Mouse (Mus musculus) embryonic facial prominence, embryonic 10.5 days (tissue): ENCODE measurements around the gene Hoxc11. TPM values are rescaled to one million over a fixed set of nuclear protein-coding genes. Genes with fewer than 3 reads are reported as not detected.

Experiments used
- DNase-seq: peaks from one replicate; pipeline ENCODE4 v3.0.0-alpha.2; 2017; ENCODE audit warnings: low spot score
- H3K27ac ChIP-seq: fragments of 300-500 bp; sonication (generic); replicated peaks from 2 replicates; pipeline ENCODE4 v1.5.1; 2016; ENCODE audit warnings: mild to moderate bottlenecking
- H3K27me3 ChIP-seq: fragments of 300-500 bp; sonication (generic); replicated peaks from 2 replicates; pipeline ENCODE4 v1.6.1; 2016; ENCODE audit warnings: low read depth, mild to moderate bottlenecking; ENCODE audit not compliant: poor library complexity, severe bottlenecking
- H3K36me3 ChIP-seq: fragments of 300-500 bp; sonication (generic); replicated peaks from 2 replicates; pipeline ENCODE4 v1.6.1; 2016; ENCODE audit warnings: mild to moderate bottlenecking, moderate library complexity
- H3K4me1 ChIP-seq: fragments of 300-500 bp; sonication (generic); 2 replicates; pipeline ENCODE4 v1.6.1; 2016
- H3K4me3 ChIP-seq: fragments of 300-500 bp; sonication (generic); 2 replicates; pipeline ENCODE4 v1.5.1; 2016; ENCODE audit warnings: mild to moderate bottlenecking, moderate library complexity
- H3K9me3 ChIP-seq: fragments of 300-500 bp; sonication (generic); 2 replicates; pipeline ENCODE4 v1.6.1; 2016; ENCODE audit warnings: mild to moderate bottlenecking
- WGBS: fragments of 180-500 bp; shearing (Covaris S2); methylation state at CpG from one replicate; pipeline ENCODE4 v1.1.7; 2016; 5-methylcytosine and 5-hydroxymethylcytosine counted together
- microRNA-seq: library from miRNA; unstranded; fragments of <30 nt; microRNA quantifications from one replicate; pipeline ENCODE4, GENCODE M21; 2017
- polyA plus RNA-seq: library from polyadenylated mRNA; unstranded; fragments of >200 nt; fragmentation: Nextera tagmentation; extraction: Ambion mirVana; gene quantifications from 2 replicates; pipeline ENCODE4 v1.2.1, GENCODE M21; 2016

The Hoxc11 gene
- polyA plus RNA-seq, 1 experiment from 2014 or later = not detected

DNA sequence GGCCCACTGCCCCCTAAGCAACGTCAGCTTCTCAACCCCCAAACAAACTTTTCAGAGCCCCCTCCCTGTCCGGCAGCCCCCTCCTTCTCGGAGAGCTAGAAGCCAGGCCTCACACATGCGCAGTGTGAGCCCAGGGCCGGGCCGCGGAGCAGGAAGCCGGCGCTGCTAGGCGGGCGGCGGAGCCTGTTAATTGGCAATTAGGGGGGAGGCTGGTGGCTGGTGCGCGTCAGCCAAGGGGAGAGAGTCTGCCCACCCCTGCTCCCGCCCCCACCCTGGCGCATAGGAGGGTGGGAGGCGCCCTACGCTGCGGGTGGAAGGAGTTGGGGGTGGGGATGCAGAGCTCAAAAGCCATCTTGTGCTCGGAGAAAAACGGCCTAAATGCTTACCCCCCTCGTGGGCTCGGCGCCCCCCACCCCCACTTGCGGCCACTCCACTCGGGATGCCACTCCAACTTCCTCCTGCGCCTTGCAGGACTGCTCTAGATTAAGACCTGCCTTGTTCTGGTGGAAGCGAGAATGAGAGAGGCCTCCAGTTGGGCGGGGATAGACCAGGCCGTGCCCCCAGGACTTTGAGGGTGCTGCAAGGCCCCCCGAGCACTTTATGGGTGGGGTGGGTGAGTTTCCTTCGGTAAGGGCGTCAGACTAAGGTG, 45.1 kb downstream of the Hoxc11 start:
- WGBS = under 1% methylated on average over 33 of the region's 33 CpGs
- Histone ChIP-seq H3K27me3 (peaks cover 100% of the 10 kb centered on the region), H3K9me3 (no peaks in the 10 kb centered on the region), H3K36me3 (no peaks in the 10 kb centered on the region), H3K4me1 (peaks cover 19% of the 10 kb centered on the region), H3K27ac (no peak overlapping the region), H3K4me3 (peak overlapping the region; percentile 54)
- DNase-seq = peak; percentile 72

DNA sequence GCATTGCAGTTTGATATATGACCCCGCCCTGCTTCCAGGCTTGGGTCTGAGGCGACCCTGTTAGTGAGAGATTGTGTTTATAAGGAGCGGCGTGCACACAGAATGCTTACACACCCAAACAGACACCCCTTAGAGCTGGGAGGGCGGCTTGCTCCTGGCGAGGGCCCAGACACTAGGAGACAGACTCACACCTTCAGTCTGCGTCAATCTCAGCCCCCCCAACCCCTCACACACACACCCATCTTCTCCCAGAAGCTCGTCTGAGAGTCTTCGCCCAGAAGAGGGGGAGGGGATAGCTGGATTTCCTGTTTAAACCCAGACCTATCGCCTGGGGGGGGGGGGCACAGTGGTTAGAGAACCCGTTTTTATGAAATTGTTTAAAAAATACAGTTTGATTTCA, 45.7 kb downstream of the Hoxc11 start:
- H3K36me3 ChIP-seq = no peaks in the 10 kb centered on the region
- peak; percentile 32 for DNase-seq
- H3K4me1 ChIP-seq = peaks cover 19% of the 10 kb centered on the region
- 1% methylated on average over 11 of the region's 11 CpGs for WGBS
- peaks cover 100% of the 10 kb centered on the region for H3K27me3 ChIP-seq
- H3K9me3 ChIP-seq = no peaks in the 10 kb centered on the region
- no peak overlapping the region for H3K27ac ChIP-seq
- no peak overlapping the region for H3K4me3 ChIP-seq

DNA sequence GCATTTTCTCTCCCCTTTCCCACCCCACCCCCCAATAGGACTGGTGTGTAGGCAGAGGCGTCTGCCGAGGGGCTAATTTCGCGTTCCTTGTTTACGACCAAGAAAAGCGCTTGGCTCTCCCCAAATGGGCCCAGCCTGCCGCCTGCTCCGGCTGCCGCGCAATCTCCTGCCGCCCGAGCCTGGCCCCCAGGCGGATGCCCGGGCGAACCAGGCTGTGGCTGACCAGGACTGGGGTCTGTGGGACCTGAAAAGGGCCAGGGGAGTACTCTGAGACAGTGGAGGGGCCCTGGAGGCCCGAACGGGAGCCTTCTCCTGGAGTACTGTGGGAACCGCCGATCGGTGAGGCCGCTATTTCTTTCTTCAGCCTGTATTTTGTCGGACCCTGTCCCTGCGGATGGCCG, 46.3 kb downstream of the Hoxc11 start:
- H3K4me1 ChIP-seq = peaks cover 19% of the 10 kb centered on the region
- peak; percentile 53 for DNase-seq
- peaks cover 100% of the 10 kb centered on the region for H3K27me3 ChIP-seq
- H3K9me3 ChIP-seq = no peaks in the 10 kb centered on the region
- H3K4me3 ChIP-seq = no peak overlapping the region
- H3K27ac ChIP-seq = no peak overlapping the region
- under 1% methylated on average over 24 of the region's 24 CpGs for WGBS
- no peaks in the 10 kb centered on the region for H3K36me3 ChIP-seq

GRCm38 (mm10) chr15:103001370-103001769, 47.1 kb downstream of the Hoxc11 start:
- H3K4me1 ChIP-seq = peaks cover 19% of the 10 kb centered on the region
- peaks cover 100% of the 10 kb centered on the region for H3K27me3 ChIP-seq
- H3K9me3 ChIP-seq = no peaks in the 10 kb centered on the region
- DNase-seq = no peak
- no peak overlapping the region for H3K27ac ChIP-seq
- H3K4me3 ChIP-seq = no peak overlapping the region
- WGBS = 9% methylated on average over 2 of the region's 2 CpGs
- H3K36me3 ChIP-seq = no peaks in the 10 kb centered on the region

DNA sequence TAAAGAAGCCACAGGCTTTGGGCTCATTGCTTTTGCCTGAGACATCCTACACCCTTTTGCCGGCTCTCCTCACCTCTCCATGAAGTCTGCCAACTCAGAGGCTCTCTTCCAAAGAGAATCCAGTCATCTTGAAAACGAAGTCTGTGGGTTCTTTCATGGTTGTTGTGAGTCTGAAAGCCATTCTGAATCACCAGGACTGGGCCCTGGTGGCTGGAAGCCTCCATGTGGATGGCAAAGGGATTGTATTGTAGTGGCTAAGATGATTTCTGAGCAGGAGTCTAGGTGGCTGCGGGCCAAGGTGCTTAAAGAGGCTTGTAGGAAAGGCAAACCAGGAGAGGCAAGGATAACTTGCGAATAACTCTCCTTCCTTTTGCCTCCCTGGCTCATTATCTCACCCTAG, 47.9 kb downstream of the Hoxc11 start:
- Histone ChIP-seq H3K4me1 (peaks cover 19% of the 10 kb centered on the region), H3K27ac (no peak overlapping the region)
- WGBS = 3% methylated on average over 4 of the region's 4 CpGs

DNA sequence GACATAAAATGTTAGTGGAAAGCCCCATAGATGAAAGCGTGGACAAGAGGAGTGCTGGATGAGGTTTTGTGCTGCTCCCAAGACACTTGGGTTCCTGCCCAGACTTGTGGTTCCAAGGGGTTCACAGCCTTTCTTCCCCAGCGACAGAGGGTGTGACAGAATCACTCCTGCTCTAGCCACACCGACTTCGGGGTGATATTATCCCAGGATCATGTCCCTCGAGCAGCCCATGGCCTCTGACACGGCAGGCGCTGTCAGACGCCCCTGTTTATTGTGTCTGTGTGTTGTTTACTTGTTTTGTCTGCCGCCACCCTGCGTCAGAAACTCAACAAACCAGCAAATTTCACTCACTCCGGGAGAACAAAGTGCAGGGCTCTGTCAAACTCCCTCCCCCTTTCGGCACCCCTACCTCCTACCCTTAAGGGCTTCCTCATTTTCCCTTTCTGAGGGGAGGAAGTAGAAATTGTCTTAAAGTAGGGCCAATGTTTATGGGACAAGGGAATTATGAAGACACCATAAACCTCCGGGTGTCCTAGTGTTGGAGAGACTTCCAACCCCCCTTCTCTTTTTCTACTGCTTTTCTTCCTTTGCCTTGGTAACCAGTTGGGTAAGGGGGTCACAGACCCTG, 48.7 kb downstream of the Hoxc11 start:
- Histone ChIP-seq H3K9me3 (no peaks in the 10 kb centered on the region), H3K4me3 (no peak overlapping the region), H3K36me3 (no peaks in the 10 kb centered on the region), H3K4me1 (peaks cover 19% of the 10 kb centered on the region), H3K27ac (no peak overlapping the region), H3K27me3 (peaks cover 100% of the 10 kb centered on the region)
- WGBS = 2% methylated on average over 13 of the region's 13 CpGs
- DNase-seq = no peak

More for the DNA sequence above, 47.9 kb downstream of the Hoxc11 start:
- Histone ChIP-seq H3K4me3 (no peak overlapping the region), H3K27me3 (peaks cover 100% of the 10 kb centered on the region), H3K36me3 (no peaks in the 10 kb centered on the region), H3K9me3 (no peaks in the 10 kb centered on the region)
- DNase-seq = no peak

GRCm38 (mm10) chr15:103005308-103005707, 51.1 kb downstream of the Hoxc11 start:
- no peaks in the 10 kb centered on the region for H3K9me3 ChIP-seq
- H3K36me3 ChIP-seq = no peaks in the 10 kb centered on the region
- H3K27ac ChIP-seq = no peak overlapping the region
- H3K4me1 ChIP-seq = peaks cover 3% of the 10 kb centered on the region
- H3K4me3 ChIP-seq = no peak overlapping the region
- peak; percentile 67 for DNase-seq
- WGBS = under 1% methylated on average over 17 of the region's 17 CpGs
- H3K27me3 ChIP-seq = peaks cover 100% of the 10 kb centered on the region

DNA sequence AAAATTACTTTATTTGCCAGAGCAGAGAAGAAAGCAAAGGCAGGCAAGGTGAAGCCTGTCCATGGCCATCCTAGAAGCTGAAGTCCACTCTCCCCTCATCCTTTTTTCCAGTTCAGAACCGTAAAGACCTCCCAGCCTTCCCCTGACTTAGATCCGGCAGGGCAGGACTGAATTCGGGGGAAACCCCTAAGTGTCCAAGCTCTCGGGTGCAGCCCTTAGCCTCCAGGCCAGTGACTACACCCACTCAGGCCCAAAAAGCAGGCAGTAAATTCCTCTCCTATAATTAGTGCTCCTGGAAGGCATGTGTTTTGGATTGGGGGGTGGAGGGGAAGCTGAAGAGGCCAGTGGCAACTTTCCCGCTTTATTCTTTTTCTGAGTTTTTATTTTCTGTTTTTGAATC, 51.6 kb downstream of the Hoxc11 start:
- H3K36me3 ChIP-seq = no peaks in the 10 kb centered on the region
- 3% methylated on average over 5 of the region's 5 CpGs for WGBS
- no peak overlapping the region for H3K27ac ChIP-seq
- DNase-seq = peak; percentile 45
- H3K4me3 ChIP-seq = no peak overlapping the region
- H3K27me3 ChIP-seq = peaks cover 100% of the 10 kb centered on the region
- H3K9me3 ChIP-seq = no peaks in the 10 kb centered on the region
- no peaks in the 10 kb centered on the region for H3K4me1 ChIP-seq

DNA sequence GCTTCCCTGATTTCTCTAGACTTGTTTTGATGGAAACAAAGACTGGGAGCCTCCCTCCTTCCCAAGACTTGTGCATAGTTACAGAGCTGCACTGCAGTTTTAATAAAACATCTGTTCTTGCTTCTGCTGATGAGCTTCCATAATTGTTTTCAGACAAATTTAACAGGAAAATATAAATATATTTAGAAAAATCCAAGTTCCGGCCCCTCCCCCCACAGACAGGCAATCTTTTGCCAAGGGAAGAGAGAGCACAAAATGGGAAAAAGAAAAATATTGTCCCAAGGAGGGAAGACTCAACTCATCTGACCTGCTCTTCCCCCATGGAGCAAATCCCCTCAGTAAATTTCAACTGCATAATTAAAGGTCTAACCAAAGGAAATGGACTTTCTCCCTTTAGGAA, 52.1 kb downstream of the Hoxc11 start:
- Histone ChIP-seq H3K27me3 (peaks cover 100% of the 10 kb centered on the region), H3K9me3 (no peaks in the 10 kb centered on the region), H3K36me3 (no peaks in the 10 kb centered on the region), H3K4me3 (no peak overlapping the region), H3K4me1 (no peaks in the 10 kb centered on the region), H3K27ac (no peak overlapping the region)
- WGBS = 10% methylated on average over 1 of the region's 1 CpGs
- no peak for DNase-seq

Small RNAs within 50 kb of the gene (microRNA-seq; reads per million reads assigned to microRNA genes)
- gene Mir196a-2 = 3.4 reads per million, percentile 4 among the genes with 10 or more reads in this experiment

Other genes with a start within 250 kb of the Hoxc11 start
- gene Calcoco1, start 232.2 kb upstream of the Hoxc11 start, polyA plus RNA-seq = 33.9 and 36.4 TPM in 2 replicates
- 0.08 TPM in 1 of 2 replicates, not detected in the other for gene Hoxc13, start 33.3 kb upstream of the Hoxc11 start, polyA plus RNA-seq
- gene Hoxc12, start 17.7 kb upstream of the Hoxc11 start, polyA plus RNA-seq = not detected in 2 replicates
- gene Hoxc10, start 12.4 kb downstream of the Hoxc11 start, polyA plus RNA-seq = not detected in 2 replicates
- gene Hoxc5, start 13.0 kb downstream of the Hoxc11 start, polyA plus RNA-seq = 0.07 and 0.18 TPM in 2 replicates
- gene Hoxc9, start 22.0 kb downstream of the Hoxc11 start, polyA plus RNA-seq = not detected in 2 replicates
- not detected in 2 replicates for gene Hoxc8, start 36.2 kb downstream of the Hoxc11 start, polyA plus RNA-seq
- gene Hoxc6, start 43.8 kb downstream of the Hoxc11 start, polyA plus RNA-seq = not detected in 2 replicates
- 0.11 and 0.16 TPM in 2 replicates for gene Hoxc4, start 64.5 kb downstream of the Hoxc11 start, polyA plus RNA-seq
- gene Smug1, start 212.7 kb downstream of the Hoxc11 start, polyA plus RNA-seq = 15.7 and 19.6 TPM in 2 replicates